In genomic region chr2:148851116-148851906, GRCm38 (mm10) we compare ENCODE assay signal across 8 mouse cellular contexts. TPM values are rescaled to one million over a fixed set of nuclear protein-coding genes. Genes with fewer than 3 reads are reported as not detected.
DNase-seq lines count a peak whose midpoint lies in the region; ATAC-seq and TF ChIP-seq lines count a peak whose summit lies in the region.

No protein-coding gene starts in this region.

- no peak overlapping the region for H3K9ac ChIP-seq in embryonic facial prominence, embryonic 15.5 days
- no peak overlapping the region for H3K9ac ChIP-seq in limb, embryonic 12.5 days (replicated peaks)
- H3K9ac ChIP-seq in midbrain, embryonic 15.5 days = no peak overlapping the region

- no peak overlapping the region for H3K27ac ChIP-seq in bone marrow, adult 2 months (ENCODE audit: control insufficient read depth, insufficient read depth, low read depth, low read length, poor library complexity)
- H3K27ac ChIP-seq in embryonic facial prominence, embryonic 15.5 days (replicated peaks) = no peak overlapping the region
- no peak overlapping the region for H3K27ac ChIP-seq in heart, embryonic 10.5 days
- no peak overlapping the region for H3K27ac ChIP-seq in limb, embryonic 12.5 days
- H3K27ac ChIP-seq in midbrain, embryonic 15.5 days = no peak overlapping the region

- no peak for TF ChIP-seq POLR2A in bone marrow, adult 2 months (IDR thresholded peaks at IDR 0.05; ENCODE audit: borderline replicate concordance, control insufficient read depth, low read depth, low read length)

- H3K4me3 ChIP-seq in bone marrow, adult 2 months (replicated peaks; ENCODE audit: control insufficient read depth, low read depth, low read length) = peak overlapping the region; percentile 28
- no peak overlapping the region for H3K4me3 ChIP-seq in embryonic facial prominence, embryonic 15.5 days (replicated peaks)
- H3K4me3 ChIP-seq in heart, embryonic 10.5 days = no peak overlapping the region; the same call in 1 of the 2 replicates
- no peak overlapping the region for H3K4me3 ChIP-seq in limb, embryonic 12.5 days (replicated peaks)
- no peak overlapping the region for H3K4me3 ChIP-seq in midbrain, embryonic 15.5 days

- H3K27me3 ChIP-seq in embryonic facial prominence, embryonic 15.5 days = no peaks in the 10 kb centered on the region
- no peaks in the 10 kb centered on the region for H3K27me3 ChIP-seq in heart, embryonic 10.5 days (ENCODE audit: insufficient read depth, poor library complexity, severe bottlenecking)
- no peaks in the 10 kb centered on the region for H3K27me3 ChIP-seq in limb, embryonic 12.5 days
- H3K27me3 ChIP-seq in midbrain, embryonic 15.5 days (replicated peaks) = no peaks in the 10 kb centered on the region

- 32% methylated on average over 8 of the region's 8 CpGs for WGBS in bone marrow, adult 2 months
- 42% methylated on average over 8 of the region's 8 CpGs for WGBS in embryonic facial prominence, embryonic 15.5 days
- WGBS in heart, embryonic 10.5 days = 43% methylated on average over 8 of the region's 8 CpGs
- 48% methylated on average over 8 of the region's 8 CpGs for WGBS in limb, embryonic 12.5 days
- 48% methylated on average over 8 of the region's 8 CpGs for WGBS in midbrain, embryonic 15.5 days

- ATAC-seq in embryonic facial prominence, embryonic 15.5 days (ENCODE audit: insufficient number of reproducible peaks, low FRiP score, low TSS enrichment, low read depth) = peak; percentile 24; the same call in 1 of the 2 replicates
- ATAC-seq in limb, embryonic 12.5 days (ENCODE audit: insufficient number of reproducible peaks, insufficient read depth, low FRiP score, low TSS enrichment, low read depth) = peak; percentile 55; the same call in 1 of the 2 replicates
- ATAC-seq in midbrain, embryonic 15.5 days (replicated peaks) = peak; percentile 81

- peak; percentile 80 for DNase-seq in B cell, adult 2 months
- DNase-seq in heart, embryonic 10.5 days (ENCODE audit: low spot score) = peak; percentile 88
- DNase-seq in kidney, adult 9 months = peak; percentile 91
- DNase-seq in spleen, adult 18-20 months = peak; percentile 38 to 80

- H3K4me1 ChIP-seq in bone marrow, adult 2 months (ENCODE audit: control insufficient read depth, insufficient read depth, low read length) = no peaks in the 10 kb centered on the region
- H3K4me1 ChIP-seq in embryonic facial prominence, embryonic 15.5 days = no peaks in the 10 kb centered on the region
- no peaks in the 10 kb centered on the region for H3K4me1 ChIP-seq in heart, embryonic 10.5 days
- no peaks in the 10 kb centered on the region for H3K4me1 ChIP-seq in limb, embryonic 12.5 days (replicated peaks)
- H3K4me1 ChIP-seq in midbrain, embryonic 15.5 days = no peaks in the 10 kb centered on the region

- TF ChIP-seq CTCF in bone marrow, adult 2 months (IDR thresholded peaks at IDR 0.05; ENCODE audit: control insufficient read depth, insufficient read depth, low read length) = peak; percentile 31; the same call in 1 of the 2 replicates

- H3K36me3 ChIP-seq in embryonic facial prominence, embryonic 15.5 days = no peaks in the 10 kb centered on the region
- H3K36me3 ChIP-seq in heart, embryonic 10.5 days = no peaks in the 10 kb centered on the region
- no peaks in the 10 kb centered on the region for H3K36me3 ChIP-seq in limb, embryonic 12.5 days
- no peaks in the 10 kb centered on the region for H3K36me3 ChIP-seq in midbrain, embryonic 15.5 days (replicated peaks)

- no peak overlapping the region for H3K4me2 ChIP-seq in embryonic facial prominence, embryonic 15.5 days (replicated peaks)
- H3K4me2 ChIP-seq in limb, embryonic 12.5 days = no peak overlapping the region
- H3K4me2 ChIP-seq in midbrain, embryonic 15.5 days = no peak overlapping the region

- no peaks in the 10 kb centered on the region for H3K9me3 ChIP-seq in embryonic facial prominence, embryonic 15.5 days (replicated peaks)
- no peaks in the 10 kb centered on the region for H3K9me3 ChIP-seq in heart, embryonic 10.5 days
- no peaks in the 10 kb centered on the region for H3K9me3 ChIP-seq in limb, embryonic 12.5 days
- no peaks in the 10 kb centered on the region for H3K9me3 ChIP-seq in midbrain, embryonic 15.5 days

RNA-seq across cellular contexts. Expression of gene 9230104L09Rik, which starts 13.5 kb away (rescaled TPM):
- polyA plus RNA-seq in bone marrow, adult 2 months (2011; ENCODE audit: insufficient read depth, insufficient read length, low replicate concordance, missing spikeins) = not detected in 2 replicates
- not detected in 2 replicates for polyA plus RNA-seq in embryonic facial prominence, embryonic 15.5 days (2015; fragmentation: Nextera tagmentation; extraction: Ambion mirVana)
- polyA plus RNA-seq in heart, embryonic 10.5 days (2016; fragmentation: Nextera tagmentation; extraction: Ambion mirVana) = not detected in 2 replicates
- polyA plus RNA-seq in limb, embryonic 12.5 days (2016; fragmentation: Nextera tagmentation; extraction: Ambion mirVana) = not detected in 2 replicates
- not detected in 2 replicates for polyA plus RNA-seq in midbrain, embryonic 15.5 days (2015; fragmentation: Nextera tagmentation; extraction: Ambion mirVana)

RNA-seq across cellular contexts. Expression of gene Cst9, which starts 16.4 kb away (rescaled TPM):
- polyA plus RNA-seq in bone marrow, adult 2 months (2011; ENCODE audit: insufficient read depth, insufficient read length, low replicate concordance, missing spikeins) = not detected in 2 replicates
- not detected in 2 replicates for polyA plus RNA-seq in embryonic facial prominence, embryonic 15.5 days (2015; fragmentation: Nextera tagmentation; extraction: Ambion mirVana)
- polyA plus RNA-seq in heart, embryonic 10.5 days (2016; fragmentation: Nextera tagmentation; extraction: Ambion mirVana) = 0.74 and 0.80 TPM in 2 replicates
- not detected in 2 replicates for polyA plus RNA-seq in limb, embryonic 12.5 days (2016; fragmentation: Nextera tagmentation; extraction: Ambion mirVana)
- not detected in 2 replicates for polyA plus RNA-seq in midbrain, embryonic 15.5 days (2015; fragmentation: Nextera tagmentation; extraction: Ambion mirVana)

RNA-seq across cellular contexts. Expression of gene Cst3, which starts 24.2 kb away (rescaled TPM):
- polyA plus RNA-seq in bone marrow, adult 2 months (2011; ENCODE audit: insufficient read depth, insufficient read length, low replicate concordance, missing spikeins) = 125 and 201 TPM in 2 replicates
- 534 and 540 TPM in 2 replicates for polyA plus RNA-seq in embryonic facial prominence, embryonic 15.5 days (2015; fragmentation: Nextera tagmentation; extraction: Ambion mirVana)
- polyA plus RNA-seq in heart, embryonic 10.5 days (2016; fragmentation: Nextera tagmentation; extraction: Ambion mirVana) = 567 and 803 TPM in 2 replicates
- polyA plus RNA-seq in limb, embryonic 12.5 days (2016; fragmentation: Nextera tagmentation; extraction: Ambion mirVana) = 287 and 288 TPM in 2 replicates
- polyA plus RNA-seq in midbrain, embryonic 15.5 days (2015; fragmentation: Nextera tagmentation; extraction: Ambion mirVana) = 514 and 563 TPM in 2 replicates

RNA-seq across cellular contexts. Expression of gene Cst13, which starts 31.4 kb away (rescaled TPM):
- not detected in 2 replicates for polyA plus RNA-seq in bone marrow, adult 2 months (2011; ENCODE audit: insufficient read depth, insufficient read length, low replicate concordance, missing spikeins)
- polyA plus RNA-seq in embryonic facial prominence, embryonic 15.5 days (2015; fragmentation: Nextera tagmentation; extraction: Ambion mirVana) = not detected in 2 replicates
- not detected in 2 replicates for polyA plus RNA-seq in heart, embryonic 10.5 days (2016; fragmentation: Nextera tagmentation; extraction: Ambion mirVana)
- not detected in 2 replicates for polyA plus RNA-seq in limb, embryonic 12.5 days (2016; fragmentation: Nextera tagmentation; extraction: Ambion mirVana)
- not detected in 2 replicates for polyA plus RNA-seq in midbrain, embryonic 15.5 days (2015; fragmentation: Nextera tagmentation; extraction: Ambion mirVana)

RNA-seq across cellular contexts. Expression of gene Cst8, which starts 52.7 kb away (rescaled TPM):
- polyA plus RNA-seq in bone marrow, adult 2 months (2011; ENCODE audit: insufficient read depth, insufficient read length, low replicate concordance, missing spikeins) = not detected in 2 replicates
- polyA plus RNA-seq in embryonic facial prominence, embryonic 15.5 days (2015; fragmentation: Nextera tagmentation; extraction: Ambion mirVana) = not detected in 2 replicates
- not detected in 2 replicates for polyA plus RNA-seq in heart, embryonic 10.5 days (2016; fragmentation: Nextera tagmentation; extraction: Ambion mirVana)
- not detected in 2 replicates for polyA plus RNA-seq in limb, embryonic 12.5 days (2016; fragmentation: Nextera tagmentation; extraction: Ambion mirVana)
- not detected in 2 replicates for polyA plus RNA-seq in midbrain, embryonic 15.5 days (2015; fragmentation: Nextera tagmentation; extraction: Ambion mirVana)

Comparison
In these comparisons a context has a peak if more than half of its experiments do, and no peak if none do; other contexts are left out.
1. ATAC-seq: peak in every context shown above with its lines; median percentile 81 in midbrain, embryonic 15.5 days; 55 in limb, embryonic 12.5 days; 24 in embryonic facial prominence, embryonic 15.5 days.